Mouse (Mus musculus) stomach, embryonic 15.5 days (tissue): ENCODE measurements at regions not wholly inside any gene's neighbourhood (a gene's known extent, or its start where the extent isn't known, plus 50 kb on each side); places are given as distances from the start of the nearest gene placed in this dataset.

Experiments used
- ATAC-seq: fragments of 200-750 bp; cut with Nextera tagmentation; 2 replicates; pipeline ENCODE4 v1.8.0; 2017; ENCODE audit warnings: low read depth, moderate number of reproducible peaks, moderate TSS enrichment; ENCODE audit not compliant: insufficient read depth, low FRiP score
- H3K27ac ChIP-seq: fragments of 300-500 bp; sonication (generic); 2 replicates; pipeline ENCODE4 v1.5.1; 2015; ENCODE audit warnings: mild to moderate bottlenecking, inconsistent platforms
- H3K27me3 ChIP-seq: fragments of 300-500 bp; sonication (generic); replicated peaks from 2 replicates; pipeline ENCODE4 v1.6.1; 2015; ENCODE audit warnings: inconsistent platforms
- H3K36me3 ChIP-seq: fragments of 300-500 bp; sonication (generic); 2 replicates; pipeline ENCODE4 v1.6.1; 2015; ENCODE audit warnings: inconsistent platforms
- H3K4me1 ChIP-seq: fragments of 300-500 bp; sonication (generic); 2 replicates; pipeline ENCODE4 v1.6.1; 2015; ENCODE audit warnings: inconsistent platforms
- H3K4me2 ChIP-seq: fragments of 300-500 bp; sonication (generic); 2 replicates; pipeline ENCODE4 v1.6.1; 2015; ENCODE audit warnings: mild to moderate bottlenecking, inconsistent platforms
- H3K4me3 ChIP-seq: fragments of 300-500 bp; sonication (generic); replicated peaks from 2 replicates; pipeline ENCODE4 v1.5.1; 2015; ENCODE audit warnings: inconsistent platforms
- H3K9ac ChIP-seq: fragments of 300-500 bp; sonication (generic); 2 replicates; pipeline ENCODE4 v1.6.1; 2015; ENCODE audit warnings: inconsistent platforms
- H3K9me3 ChIP-seq: fragments of 300-500 bp; sonication (generic); 2 replicates; pipeline ENCODE4 v1.6.1; 2016; ENCODE audit warnings: inconsistent platforms
- WGBS: fragments of 180-500 bp; shearing (Covaris S2); methylation state at CpG from one replicate; pipeline ENCODE4 v1.1.7; 2015; 5-methylcytosine and 5-hydroxymethylcytosine counted together

GRCm38 (mm10) chr8:35020480-35020879 is 745.1 kb upstream of the Gm19410 start:
- Histone ChIP-seq H3K4me1 (no peaks in the 10 kb centered on the region), H3K9me3 (no peaks in the 10 kb centered on the region), H3K9ac (no peak overlapping the region), H3K4me2 (no peak overlapping the region), H3K27ac (no peak overlapping the region), H3K27me3 (no peaks in the 10 kb centered on the region), H3K4me3 (no peak overlapping the region), H3K36me3 (no peaks in the 10 kb centered on the region)
- no peak for ATAC-seq
- 93% methylated on average over 8 of the region's 8 CpGs for WGBS

GRCm38 (mm10) chr8:35022649-35023048 is 742.9 kb upstream of the Gm19410 start:
- Histone ChIP-seq H3K4me3 (no peak overlapping the region), H3K9me3 (no peaks in the 10 kb centered on the region), H3K27ac (no peak overlapping the region), H3K4me2 (no peak overlapping the region), H3K27me3 (no peaks in the 10 kb centered on the region), H3K4me1 (no peaks in the 10 kb centered on the region), H3K9ac (no peak overlapping the region), H3K36me3 (no peaks in the 10 kb centered on the region)
- no peak for ATAC-seq
- 70% methylated on average over 6 of the region's 6 CpGs for WGBS

GRCm38 (mm10) chr8:35047798-35048197 is 717.8 kb upstream of the Gm19410 start:
- no peaks in the 10 kb centered on the region for H3K9me3 ChIP-seq
- H3K4me1 ChIP-seq: no peaks in the 10 kb centered on the region
- H3K27me3 ChIP-seq: no peaks in the 10 kb centered on the region
- no peak overlapping the region for H3K4me2 ChIP-seq
- H3K9ac ChIP-seq: no peak overlapping the region
- no peak overlapping the region for H3K4me3 ChIP-seq
- no peak overlapping the region for H3K27ac ChIP-seq
- whole genome bisulfite sequencing: 65% methylated on average over 3 of the region's 3 CpGs
- ATAC-seq: no peak
- no peaks in the 10 kb centered on the region for H3K36me3 ChIP-seq

- no peak for ATAC-seq
- H3K9ac ChIP-seq: no peak overlapping the region
- H3K27me3 ChIP-seq: no peaks in the 10 kb centered on the region
- H3K27ac ChIP-seq: no peak overlapping the region
- H3K9me3 ChIP-seq: no peaks in the 10 kb centered on the region
- H3K4me1 ChIP-seq: no peaks in the 10 kb centered on the region
- H3K4me3 ChIP-seq: no peak overlapping the region
- H3K4me2 ChIP-seq: no peak overlapping the region
- H3K36me3 ChIP-seq: no peaks in the 10 kb centered on the region
- WGBS: 79% methylated on average over 4 of the region's 4 CpGs
Measured at GRCm38 (mm10) chr8:35053444-35053843, 712.1 kb upstream of the Gm19410 start.

GRCm38 (mm10) chr8:35061048-35061447 is 704.5 kb upstream of the Gm19410 start:
- Histone ChIP-seq H3K9ac (no peak overlapping the region), H3K27ac (no peak overlapping the region), H3K27me3 (no peaks in the 10 kb centered on the region), H3K36me3 (no peaks in the 10 kb centered on the region), H3K9me3 (no peaks in the 10 kb centered on the region), H3K4me3 (no peak overlapping the region), H3K4me1 (no peaks in the 10 kb centered on the region), H3K4me2 (no peak overlapping the region)
- ATAC-seq: no peak
- WGBS: 84% methylated on average over 5 of the region's 5 CpGs

GRCm38 (mm10) chr8:35068228-35068627 is 697.4 kb upstream of the Gm19410 start:
- no peak for ATAC-seq
- Histone ChIP-seq H3K4me1 (0 out of 2 replicates have a peak, but pooled peaks cover 4% of the 10 kb centered on the region), H3K36me3 (no peaks in the 10 kb centered on the region), H3K4me3 (no peak overlapping the region), H3K27me3 (no peaks in the 10 kb centered on the region), H3K27ac (no peak overlapping the region), H3K9ac (no peak overlapping the region), H3K4me2 (no peak overlapping the region), H3K9me3 (no peaks in the 10 kb centered on the region)
- 91% methylated on average over 2 of the region's 2 CpGs for WGBS

GRCm38 (mm10) chr8:35070246-35070989 is 695.2 kb upstream of the Gm19410 start:
- 72% methylated on average over 7 of the region's 7 CpGs for WGBS
- Histone ChIP-seq H3K4me3 (no peak overlapping the region), H3K27me3 (no peaks in the 10 kb centered on the region), H3K36me3 (no peaks in the 10 kb centered on the region), H3K27ac (no peak overlapping the region), H3K4me1 (0 out of 2 replicates have a peak, but pooled peaks cover 4% of the 10 kb centered on the region), H3K9ac (no peak overlapping the region), H3K4me2 (no peak overlapping the region), H3K9me3 (no peaks in the 10 kb centered on the region)
- ATAC-seq: no peak

- ATAC-seq: no peak
- Histone ChIP-seq H3K4me3 (no peak overlapping the region), H3K4me2 (no peak overlapping the region), H3K9ac (no peak overlapping the region), H3K27me3 (no peaks in the 10 kb centered on the region), H3K27ac (no peak overlapping the region), H3K9me3 (no peaks in the 10 kb centered on the region), H3K4me1 (0 out of 2 replicates have a peak, but pooled peaks cover under 1% of the 10 kb centered on the region), H3K36me3 (no peaks in the 10 kb centered on the region)
- 84% methylated on average over 10 of the region's 10 CpGs for WGBS
Measured at GRCm38 (mm10) chr8:35075971-35076370, 689.6 kb upstream of the Gm19410 start.

- Histone ChIP-seq H3K4me1 (no peaks in the 10 kb centered on the region), H3K27me3 (no peaks in the 10 kb centered on the region), H3K4me2 (no peak overlapping the region), H3K4me3 (no peak overlapping the region), H3K36me3 (no peaks in the 10 kb centered on the region), H3K9ac (no peak overlapping the region), H3K27ac (no peak overlapping the region), H3K9me3 (no peaks in the 10 kb centered on the region)
- WGBS: 51% methylated on average over 1 of the region's 1 CpGs
- no peak for ATAC-seq
Measured at GRCm38 (mm10) chr8:35083161-35083560, 682.4 kb upstream of the Gm19410 start.

GRCm38 (mm10) chr8:35087070-35087469 is 678.5 kb upstream of the Gm19410 start:
- Histone ChIP-seq H3K27ac (no peak overlapping the region), H3K4me1 (no peaks in the 10 kb centered on the region), H3K9me3 (no peaks in the 10 kb centered on the region), H3K36me3 (no peaks in the 10 kb centered on the region), H3K4me2 (no peak overlapping the region), H3K9ac (no peak overlapping the region), H3K4me3 (no peak overlapping the region), H3K27me3 (no peaks in the 10 kb centered on the region)
- WGBS: 91% methylated on average over 2 of the region's 2 CpGs
- ATAC-seq: no peak

GRCm38 (mm10) chr8:35088380-35089244 is 677.0 kb upstream of the Gm19410 start:
- ATAC-seq: no peak
- H3K9me3 ChIP-seq: no peaks in the 10 kb centered on the region
- H3K4me1 ChIP-seq: no peaks in the 10 kb centered on the region
- H3K27ac ChIP-seq: no peak overlapping the region
- 69% methylated on average over 18 of the region's 18 CpGs for WGBS
- no peak overlapping the region for H3K4me3 ChIP-seq
- H3K4me2 ChIP-seq: no peak overlapping the region
- H3K9ac ChIP-seq: no peak overlapping the region
- no peaks in the 10 kb centered on the region for H3K27me3 ChIP-seq
- H3K36me3 ChIP-seq: no peaks in the 10 kb centered on the region

- ATAC-seq: no peak
- H3K9me3 ChIP-seq: no peaks in the 10 kb centered on the region
- H3K36me3 ChIP-seq: no peaks in the 10 kb centered on the region
- H3K27me3 ChIP-seq: no peaks in the 10 kb centered on the region
- H3K9ac ChIP-seq: no peak overlapping the region
- H3K4me1 ChIP-seq: no peaks in the 10 kb centered on the region
- H3K4me2 ChIP-seq: no peak overlapping the region
- H3K4me3 ChIP-seq: no peak overlapping the region
- WGBS: 92% methylated on average over 8 of the region's 8 CpGs
- H3K27ac ChIP-seq: no peak overlapping the region
Measured at GRCm38 (mm10) chr8:35089519-35089918, 676.1 kb upstream of the Gm19410 start.
